Mouse (Mus musculus): ENCODE data around the gene Ptbp3.
"Not testable (repeated sequence)": the region's sequence is repeated elsewhere in the genome, so short reads cannot be mapped to it uniquely, and the experiment has no call there.

Ptbp3 gene

GRCm38 (mm10) chr4:59549175-59549976, at the start of gene Ptbp3:
Ptbp3 (minus strand) TSS chr4:59549364.
- DNase-seq (ENCODE audit: low read depth): peak; percentile 99

- no peak for DNase-seq (ENCODE audit: low read depth)
Measured at GRCm38 (mm10) chr4:59596556-59596955, 47.4 kb upstream of the Ptbp3 start.

GRCm38 (mm10) chr4:59594614-59595013, 45.5 kb upstream of the Ptbp3 start:
- no peak for DNase-seq (ENCODE audit: low read depth)

GRCm38 (mm10) chr4:59587872-59588226, 38.7 kb upstream of the Ptbp3 start:
- DNase-seq (ENCODE audit: low read depth): no peak

GRCm38 (mm10) chr4:59587215-59587871, 38.2 kb upstream of the Ptbp3 start:
- DNase-seq (ENCODE audit: low read depth): no peak

- DNase-seq (ENCODE audit: low read depth): no peak
Measured at GRCm38 (mm10) chr4:59585097-59585496, 35.9 kb upstream of the Ptbp3 start.

GRCm38 (mm10) chr4:59582186-59582585, 33.0 kb upstream of the Ptbp3 start:
- no peak for DNase-seq (ENCODE audit: low read depth)

GRCm38 (mm10) chr4:59581314-59582185, 32.4 kb upstream of the Ptbp3 start, which contains the start of gene Hsdl2:
Hsdl2 (plus strand) TSS chr4:59581563.
- peak; percentile 100 for DNase-seq (ENCODE audit: low read depth)

GRCm38 (mm10) chr4:59580495-59581281, 31.5 kb upstream of the Ptbp3 start:
- DNase-seq (ENCODE audit: low read depth): peak; percentile 69

GRCm38 (mm10) chr4:59575184-59575958, 26.2 kb upstream of the Ptbp3 start:
- DNase-seq (ENCODE audit: low read depth): no peak

- peak; percentile 24 for DNase-seq (ENCODE audit: low read depth)
Measured at GRCm38 (mm10) chr4:59572521-59573118, 23.5 kb upstream of the Ptbp3 start.

GRCm38 (mm10) chr4:59570519-59570918, 21.4 kb upstream of the Ptbp3 start:
- DNase-seq (ENCODE audit: low read depth): not testable (repeated sequence)

GRCm38 (mm10) chr4:59569538-59569937, 20.4 kb upstream of the Ptbp3 start:
- peak; percentile 97 for DNase-seq (ENCODE audit: low read depth)

- no peak for DNase-seq (ENCODE audit: low read depth)
Measured at GRCm38 (mm10) chr4:59567576-59568260, 18.6 kb upstream of the Ptbp3 start.

GRCm38 (mm10) chr4:59565571-59566188, 16.5 kb upstream of the Ptbp3 start:
- no peak for DNase-seq (ENCODE audit: low read depth)

- DNase-seq (ENCODE audit: low read depth): no peak
Measured at GRCm38 (mm10) chr4:59564128-59564527, 15.0 kb upstream of the Ptbp3 start.

- peak; percentile 59 for DNase-seq (ENCODE audit: low read depth)
Measured at GRCm38 (mm10) chr4:59560141-59560540, 11.0 kb upstream of the Ptbp3 start.

- no peak for DNase-seq (ENCODE audit: low read depth)
Measured at GRCm38 (mm10) chr4:59558096-59558720, 9.0 kb upstream of the Ptbp3 start.

- not testable (repeated sequence) for DNase-seq (ENCODE audit: low read depth)
Measured at GRCm38 (mm10) chr4:59557343-59557742, 8.2 kb upstream of the Ptbp3 start.

Measured in NIH3T3 (cell line).